Mouse (Mus musculus) midbrain, embryonic 14.5 days (tissue): Measurements from ENCODE around the gene Dgcr6. TPM values are rescaled to one million over a fixed set of nuclear protein-coding genes. Genes with fewer than 3 reads are reported as not detected.

Source experiments
- ATAC-seq: fragments of 200-750 bp; cut with Nextera tagmentation; 2 replicates; pipeline ENCODE4 v1.8.0; 2017; ENCODE audit warnings: moderate number of reproducible peaks, moderate library complexity; ENCODE audit not compliant: low FRiP score, low TSS enrichment
- DNase-seq: peaks from one replicate; pipeline ENCODE4 v3.0.0-alpha.2; 2015
- H3K27ac ChIP-seq: fragments of 300-500 bp; sonication (generic); replicated peaks from 2 replicates; pipeline ENCODE4 v1.5.1; 2014; ENCODE audit warnings: mild to moderate bottlenecking, low read depth, low read length, moderate library complexity
- H3K27me3 ChIP-seq: fragments of 300-500 bp; sonication (generic); 2 replicates; pipeline ENCODE4 v1.6.1; 2014; ENCODE audit warnings: low read length, control low read depth, mixed read lengths; ENCODE audit not compliant: control insufficient read depth, insufficient read depth
- H3K36me3 ChIP-seq: fragments of 300-500 bp; sonication (generic); 2 replicates; pipeline ENCODE4 v1.6.1; 2014; ENCODE audit warnings: low read length, control low read depth; ENCODE audit not compliant: control insufficient read depth, insufficient read depth
- H3K4me1 ChIP-seq: fragments of 300-500 bp; sonication (generic); 2 replicates; pipeline ENCODE4 v1.6.1; 2014; ENCODE audit warnings: mild to moderate bottlenecking, antibody characterized with exemption, low read length, control low read depth; ENCODE audit not compliant: control insufficient read depth, insufficient read depth
- H3K4me2 ChIP-seq: fragments of 300-500 bp; sonication (generic); 2 replicates; pipeline ENCODE4 v1.6.1; 2014; ENCODE audit warnings: mild to moderate bottlenecking, low read length, moderate library complexity
- H3K4me3 ChIP-seq: fragments of 300-500 bp; sonication (generic); replicated peaks from 2 replicates; pipeline ENCODE4 v1.5.1; 2014; ENCODE audit warnings: low read depth, low read length
- H3K9ac ChIP-seq: fragments of 300-500 bp; sonication (generic); replicated peaks from 2 replicates; pipeline ENCODE4 v1.6.1; 2014; ENCODE audit warnings: mild to moderate bottlenecking, low read length, moderate library complexity
- H3K9me3 ChIP-seq: fragments of 300-500 bp; sonication (generic); 2 replicates; pipeline ENCODE4 v1.6.1; 2016; ENCODE audit warnings: low read length, control low read depth, mixed read lengths; ENCODE audit not compliant: control insufficient read depth
- WGBS: fragments of 180-500 bp; shearing (Covaris S2); extraction: QIAGEN DNeasy Blood & Tissue Kit; methylation state at CpG from one replicate; pipeline ENCODE4 v1.1.7; 2014; 5-methylcytosine and 5-hydroxymethylcytosine counted together
- polyA plus RNA-seq: library from polyadenylated mRNA; unstranded; fragments of >200 nt; fragmentation: Nextera tagmentation; extraction: Ambion mirVana; gene quantifications from 2 replicates; pipeline ENCODE4 v1.2.1, GENCODE M21; 2014

The Dgcr6 gene
- polyA plus RNA-seq, 1 experiment from 2014 or later: 157 TPM

- DNase-seq: no peak
- no peak overlapping the region for H3K27ac ChIP-seq
- no peaks in the 10 kb centered on the region for H3K36me3 ChIP-seq
- H3K9me3 ChIP-seq: no peaks in the 10 kb centered on the region
- no peaks in the 10 kb centered on the region for H3K27me3 ChIP-seq
- H3K4me2 ChIP-seq: no peak overlapping the region
- no peak overlapping the region for H3K4me3 ChIP-seq
- 85% methylated on average over 10 of the region's 10 CpGs for WGBS
- ATAC-seq: no peak
- H3K4me1 ChIP-seq: no peaks in the 10 kb centered on the region
- H3K9ac ChIP-seq: no peak overlapping the region
Observed at GRCm38 (mm10) chr16:18059243-18059642, 6.6 kb downstream of the Dgcr6 start.

GRCm38 (mm10) chr16:18061201-18061600, 8.5 kb downstream of the Dgcr6 start:
- Histone ChIP-seq H3K4me3 (no peak overlapping the region), H3K9me3 (no peaks in the 10 kb centered on the region), H3K9ac (no peak overlapping the region), H3K36me3 (no peaks in the 10 kb centered on the region), H3K27ac (no peak overlapping the region), H3K4me2 (no peak overlapping the region), H3K27me3 (no peaks in the 10 kb centered on the region), H3K4me1 (no peaks in the 10 kb centered on the region)
- ATAC-seq (no peak), DNase-seq (no peak)
- WGBS: 87% methylated on average over 11 of the region's 11 CpGs

GRCm38 (mm10) chr16:18066060-18067009, 13.7 kb downstream of the Dgcr6 start:
- under 1% methylated on average over 81 of the region's 81 CpGs for WGBS
- peak overlapping the region; percentile 98 for H3K27ac ChIP-seq
- H3K36me3 ChIP-seq: peaks cover 32% of the 10 kb centered on the region
- H3K9me3 ChIP-seq: no peaks in the 10 kb centered on the region
- no peaks in the 10 kb centered on the region for H3K27me3 ChIP-seq
- H3K4me2 ChIP-seq: peak overlapping the region; percentile 80
- H3K9ac ChIP-seq: peak overlapping the region; percentile 93
- peak; percentile 97 for ATAC-seq
- peaks cover 14% of the 10 kb centered on the region for H3K4me1 ChIP-seq
- peak overlapping the region; percentile 98 for H3K4me3 ChIP-seq
- DNase-seq: peak; percentile 98

- peaks cover 46% of the 10 kb centered on the region for H3K36me3 ChIP-seq
- no peaks in the 10 kb centered on the region for H3K9me3 ChIP-seq
- 88% methylated on average over 8 of the region's 8 CpGs for WGBS
- ATAC-seq: no peak
- H3K4me2 ChIP-seq: no peak overlapping the region
- no peaks in the 10 kb centered on the region for H3K27me3 ChIP-seq
- no peak for DNase-seq
- no peak overlapping the region for H3K4me3 ChIP-seq
- peaks cover 14% of the 10 kb centered on the region for H3K4me1 ChIP-seq
- no peak overlapping the region for H3K27ac ChIP-seq
- H3K9ac ChIP-seq: no peak overlapping the region
Observed at GRCm38 (mm10) chr16:18068653-18069376, 16.2 kb downstream of the Dgcr6 start.

GRCm38 (mm10) chr16:18070798-18071197, 18.1 kb downstream of the Dgcr6 start:
- Histone ChIP-seq H3K36me3 (peaks cover 46% of the 10 kb centered on the region), H3K27ac (no peak overlapping the region), H3K4me1 (peaks cover 14% of the 10 kb centered on the region), H3K4me2 (no peak overlapping the region), H3K9me3 (no peaks in the 10 kb centered on the region), H3K4me3 (no peak overlapping the region), H3K9ac (no peak overlapping the region), H3K27me3 (no peaks in the 10 kb centered on the region)
- 90% methylated on average over 5 of the region's 5 CpGs for WGBS
- no peak for DNase-seq
- ATAC-seq: no peak

GRCm38 (mm10) chr16:18072089-18072488, 19.4 kb downstream of the Dgcr6 start:
- no peak overlapping the region for H3K27ac ChIP-seq
- no peak for DNase-seq
- H3K9ac ChIP-seq: no peak overlapping the region
- no peak for ATAC-seq
- no peaks in the 10 kb centered on the region for H3K9me3 ChIP-seq
- H3K4me2 ChIP-seq: no peak overlapping the region
- H3K27me3 ChIP-seq: no peaks in the 10 kb centered on the region
- H3K4me1 ChIP-seq: peaks cover 13% of the 10 kb centered on the region
- H3K36me3 ChIP-seq: peaks cover 50% of the 10 kb centered on the region
- 93% methylated on average over 13 of the region's 13 CpGs for WGBS
- H3K4me3 ChIP-seq: no peak overlapping the region

GRCm38 (mm10) chr16:18073259-18073962, 20.8 kb downstream of the Dgcr6 start:
- H3K9ac ChIP-seq: no peak overlapping the region
- no peak overlapping the region for H3K4me2 ChIP-seq
- ATAC-seq (no peak), DNase-seq (no peak)
- no peak overlapping the region for H3K4me3 ChIP-seq
- peaks cover 2% of the 10 kb centered on the region; the same call in 1 of the 2 replicates for H3K4me1 ChIP-seq
- no peak overlapping the region for H3K27ac ChIP-seq
- no peaks in the 10 kb centered on the region for H3K27me3 ChIP-seq
- peaks cover 45% of the 10 kb centered on the region for H3K36me3 ChIP-seq
- 90% methylated on average over 9 of the region's 9 CpGs for WGBS
- H3K9me3 ChIP-seq: no peaks in the 10 kb centered on the region

GRCm38 (mm10) chr16:18074611-18075010, 22.0 kb downstream of the Dgcr6 start:
- WGBS: 89% methylated on average over 5 of the region's 5 CpGs
- H3K4me3 ChIP-seq: no peak overlapping the region
- no peaks in the 10 kb centered on the region for H3K4me1 ChIP-seq
- DNase-seq (no peak), ATAC-seq (no peak)
- no peak overlapping the region for H3K27ac ChIP-seq
- H3K9me3 ChIP-seq: no peaks in the 10 kb centered on the region
- H3K36me3 ChIP-seq: peaks cover 34% of the 10 kb centered on the region
- no peaks in the 10 kb centered on the region for H3K27me3 ChIP-seq
- no peak overlapping the region for H3K4me2 ChIP-seq
- H3K9ac ChIP-seq: no peak overlapping the region
